Comparison of ENCODE assay signal across 16 mouse cellular contexts in genomic region chr12:71623271-71623670, GRCm38 (mm10).
"Had no signal": no experiment of that assay in that cellular context is flagged by ENCODE, and none has a peak within 500 bp of the region (broad histone marks: within the 10 kb centered on the region; RNA-seq: fewer than 3 reads in every experiment).

No protein-coding gene starts in this region.

- H3K4me3 ChIP-seq: limb, embryonic 12.5 days; liver, embryonic 13.5 days; lung, embryonic 15.5 days; megakaryocyte, embryonic 14.5 days; midbrain, embryonic 15.5 days; neural tube, embryonic 12.5 days had no signal

- H3K4me2 ChIP-seq: limb, embryonic 12.5 days; liver, embryonic 13.5 days; lung, embryonic 15.5 days; midbrain, embryonic 11.5 days; midbrain, embryonic 15.5 days; neural tube, embryonic 12.5 days had no signal

- H3K4me1 ChIP-seq: liver, embryonic 13.5 days; midbrain, embryonic 15.5 days had no signal

- H3K9me3 ChIP-seq: limb, embryonic 12.5 days; liver, embryonic 13.5 days; lung, embryonic 15.5 days; megakaryocyte, embryonic 14.5 days; midbrain, embryonic 15.5 days; neural tube, embryonic 12.5 days had no signal

- H3K27me3 ChIP-seq: limb, embryonic 12.5 days; liver, embryonic 13.5 days; lung, embryonic 15.5 days; midbrain, embryonic 15.5 days; neural tube, embryonic 12.5 days had no signal

- DNase-seq: kidney, adult 2 months; liver; liver, embryonic 13.5 days; liver, postnatal 0 days; lung, postnatal 14 days; retina, postnatal 1 day; right cerebral cortex, postnatal 4 days; thymus, adult 18-20 months; thymus, postnatal 14 days had no signal

- ATAC-seq: liver, postnatal 0 days; midbrain, embryonic 15.5 days had no signal

- H3K36me3 ChIP-seq: limb, embryonic 12.5 days; liver, embryonic 13.5 days; lung, embryonic 15.5 days; midbrain, embryonic 15.5 days; neural tube, embryonic 12.5 days had no signal

- H3K9ac ChIP-seq: limb, embryonic 12.5 days; liver, embryonic 13.5 days; liver, postnatal 0 days; lung, embryonic 15.5 days; midbrain, embryonic 15.5 days; neural tube, embryonic 12.5 days had no signal

- H3K27ac ChIP-seq: limb, embryonic 12.5 days; liver, embryonic 13.5 days; lung, embryonic 15.5 days; macrophage; midbrain, embryonic 15.5 days; neural tube, embryonic 12.5 days had no signal
